Mouse (Mus musculus) intestine, embryonic 15.5 days (tissue): Measurements from ENCODE around the gene Brat1. TPM values are rescaled to one million over a fixed set of nuclear protein-coding genes. Genes with fewer than 3 reads are reported as not detected.

Experiments
- ATAC-seq: fragments of 200-750 bp; cut with Nextera tagmentation; 2 replicates; pipeline ENCODE4 v1.8.0; 2017; ENCODE audit warnings: moderate TSS enrichment, moderate library complexity
- H3K27ac ChIP-seq: fragments of 300-500 bp; sonication (generic); 2 replicates; pipeline ENCODE4 v1.5.1; 2015; ENCODE audit warnings: mild to moderate bottlenecking, inconsistent platforms
- H3K27me3 ChIP-seq: fragments of 300-500 bp; sonication (generic); replicated peaks from 2 replicates; pipeline ENCODE4 v1.6.1; 2015; ENCODE audit warnings: inconsistent platforms
- H3K36me3 ChIP-seq: fragments of 300-500 bp; sonication (generic); 2 replicates; pipeline ENCODE4 v1.6.1; 2015; ENCODE audit warnings: inconsistent platforms
- H3K4me1 ChIP-seq: fragments of 300-500 bp; sonication (generic); replicated peaks from 2 replicates; pipeline ENCODE4 v1.6.1; 2015; ENCODE audit warnings: inconsistent platforms
- H3K4me2 ChIP-seq: fragments of 300-500 bp; sonication (generic); replicated peaks from 2 replicates; pipeline ENCODE4 v1.6.1; 2015; ENCODE audit warnings: mild to moderate bottlenecking, inconsistent platforms
- H3K4me3 ChIP-seq: fragments of 300-500 bp; sonication (generic); replicated peaks from 2 replicates; pipeline ENCODE4 v1.5.1; 2015; ENCODE audit warnings: inconsistent platforms
- H3K9ac ChIP-seq: fragments of 300-500 bp; sonication (generic); 2 replicates; pipeline ENCODE4 v1.6.1; 2015; ENCODE audit warnings: inconsistent platforms
- H3K9me3 ChIP-seq: fragments of 300-500 bp; sonication (generic); 2 replicates; pipeline ENCODE4 v1.6.1; 2016; ENCODE audit warnings: inconsistent platforms
- WGBS: fragments of 180-500 bp; shearing (Covaris S2); methylation state at CpG from one replicate; pipeline ENCODE4 v1.1.7; 2015; 5-methylcytosine and 5-hydroxymethylcytosine counted together
- polyA plus RNA-seq: library from polyadenylated mRNA; unstranded; fragments of >200 nt; fragmentation: Nextera tagmentation; extraction: Ambion mirVana; gene quantifications from 2 replicates; pipeline ENCODE4 v1.2.1, GENCODE M21; 2015

Brat1 gene
- polyA plus RNA-seq, 1 experiment from 2014 or later: 18.9 TPM

- no peak overlapping the region for H3K9ac ChIP-seq
- H3K27ac ChIP-seq: no peak overlapping the region
- no peaks in the 10 kb centered on the region for H3K9me3 ChIP-seq
- no peak overlapping the region for H3K4me2 ChIP-seq
- peaks cover 21% of the 10 kb centered on the region for H3K27me3 ChIP-seq
- WGBS: 65% methylated on average over 3 of the region's 3 CpGs
- H3K4me1 ChIP-seq: peaks cover 14% of the 10 kb centered on the region
- H3K36me3 ChIP-seq: no peaks in the 10 kb centered on the region
- ATAC-seq: no peak
- H3K4me3 ChIP-seq: no peak overlapping the region
Measured at GRCm38 (mm10) chr5:140733336-140733735, 28.5 kb downstream of the Brat1 start.

GRCm38 (mm10) chr5:140735297-140735696 is 30.5 kb downstream of the Brat1 start:
- H3K9ac ChIP-seq: peak overlapping the region; percentile 29
- H3K27ac ChIP-seq: no peak overlapping the region
- peak; percentile 67 for ATAC-seq
- peak overlapping the region; percentile 34 for H3K4me3 ChIP-seq
- peak overlapping the region; percentile 84 for H3K4me2 ChIP-seq
- no peaks in the 10 kb centered on the region for H3K9me3 ChIP-seq
- H3K27me3 ChIP-seq: peaks cover 21% of the 10 kb centered on the region
- 1% methylated on average over 19 of the region's 22 CpGs for WGBS
- H3K36me3 ChIP-seq: no peaks in the 10 kb centered on the region
- peaks cover 14% of the 10 kb centered on the region for H3K4me1 ChIP-seq

DNA sequence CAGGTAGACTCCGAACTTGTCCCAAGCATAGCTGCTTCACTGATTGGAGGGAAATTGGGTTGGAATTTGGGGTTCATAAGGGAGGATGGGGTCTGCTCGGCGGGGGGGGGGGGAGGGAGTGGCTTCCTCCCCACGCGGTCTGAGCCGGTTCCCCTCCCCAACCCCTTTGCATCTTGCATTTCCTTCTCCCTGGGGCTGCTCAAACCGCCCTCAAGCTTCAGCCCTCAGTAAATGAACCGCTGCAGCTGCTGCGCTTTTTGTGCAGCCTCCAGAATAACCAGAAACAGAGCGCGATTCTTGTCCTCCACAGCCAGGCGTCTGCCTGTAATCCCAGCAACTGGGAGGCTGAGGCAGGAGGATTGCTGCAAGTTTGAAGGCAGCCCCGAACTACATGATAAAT is 31.4 kb downstream of the Brat1 start:
- no peak overlapping the region for H3K27ac ChIP-seq
- ATAC-seq: peak; percentile 21; the same call in 1 of the 2 replicates
- 0 out of 2 replicates have a peak overlapping the region, but pooled peaks have one; percentile 34 for H3K4me3 ChIP-seq

DNA sequence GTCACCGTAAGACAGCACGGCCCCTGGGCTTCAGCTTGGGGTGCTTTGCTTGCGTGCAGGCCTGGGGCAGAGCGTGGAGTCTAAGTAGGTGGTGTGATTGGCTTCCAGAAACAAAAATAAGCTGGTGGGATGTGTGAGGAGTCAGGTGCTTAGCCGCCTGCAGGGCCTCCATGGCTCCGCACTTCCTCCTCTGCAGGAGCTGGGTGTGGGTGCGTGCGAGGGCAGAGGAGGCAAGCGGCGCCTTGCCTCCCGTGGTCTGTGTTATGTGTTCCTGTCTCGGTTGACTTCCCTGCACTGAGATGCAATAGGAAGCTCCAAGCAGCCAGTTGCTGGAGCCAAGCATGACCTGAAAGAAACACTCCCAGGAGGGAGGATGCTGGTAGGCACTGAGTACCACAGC is 35.0 kb downstream of the Brat1 start:
- no peaks in the 10 kb centered on the region for H3K9me3 ChIP-seq

More for the DNA sequence above, 31.4 kb downstream of the Brat1 start:
- peak overlapping the region; percentile 84 for H3K4me2 ChIP-seq
- peaks cover 21% of the 10 kb centered on the region for H3K27me3 ChIP-seq
- H3K4me1 ChIP-seq: peaks cover 14% of the 10 kb centered on the region
- H3K9me3 ChIP-seq: no peaks in the 10 kb centered on the region
- WGBS: 20% methylated on average over 11 of the region's 13 CpGs
- no peak overlapping the region for H3K9ac ChIP-seq
- H3K36me3 ChIP-seq: no peaks in the 10 kb centered on the region

DNA sequence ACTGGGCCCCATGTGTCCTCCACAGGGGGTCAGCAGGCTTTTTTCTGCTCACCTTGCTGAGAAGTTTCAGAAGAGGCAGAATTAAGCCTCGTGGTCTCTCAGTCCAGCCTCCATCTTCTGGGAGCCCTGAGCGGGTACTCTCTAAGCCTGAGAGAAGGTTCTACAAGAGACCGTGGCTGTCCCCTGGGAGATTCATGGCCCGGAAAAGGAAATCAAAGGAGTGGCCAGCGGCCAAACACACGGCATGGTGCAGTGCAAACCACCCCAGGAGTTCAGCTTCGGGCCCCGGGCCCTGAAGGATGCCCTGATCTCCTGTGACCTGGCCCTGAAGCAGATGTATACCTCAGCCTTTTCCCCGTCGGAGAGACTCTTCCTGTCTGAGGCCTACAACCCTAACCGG is 36.2 kb downstream of the Brat1 start:
- WGBS: 74% methylated on average over 11 of the region's 11 CpGs
- Histone ChIP-seq H3K4me2 (no peak overlapping the region), H3K9me3 (no peaks in the 10 kb centered on the region), H3K9ac (no peak overlapping the region), H3K27ac (no peak overlapping the region), H3K4me1 (0 out of 2 replicates have a peak, but pooled peaks cover 4% of the 10 kb centered on the region), H3K36me3 (no peaks in the 10 kb centered on the region), H3K4me3 (no peak overlapping the region), H3K27me3 (peaks cover 14% of the 10 kb centered on the region)
- no peak for ATAC-seq

More for the DNA sequence above, 35.0 kb downstream of the Brat1 start:
- WGBS: 79% methylated on average over 12 of the region's 12 CpGs
- no peak overlapping the region for H3K27ac ChIP-seq
- H3K4me1 ChIP-seq: peaks cover 14% of the 10 kb centered on the region
- H3K4me2 ChIP-seq: no peak overlapping the region
- H3K9ac ChIP-seq: no peak overlapping the region
- H3K36me3 ChIP-seq: no peaks in the 10 kb centered on the region
- ATAC-seq: no peak
- no peak overlapping the region for H3K4me3 ChIP-seq
- peaks cover 21% of the 10 kb centered on the region for H3K27me3 ChIP-seq

DNA sequence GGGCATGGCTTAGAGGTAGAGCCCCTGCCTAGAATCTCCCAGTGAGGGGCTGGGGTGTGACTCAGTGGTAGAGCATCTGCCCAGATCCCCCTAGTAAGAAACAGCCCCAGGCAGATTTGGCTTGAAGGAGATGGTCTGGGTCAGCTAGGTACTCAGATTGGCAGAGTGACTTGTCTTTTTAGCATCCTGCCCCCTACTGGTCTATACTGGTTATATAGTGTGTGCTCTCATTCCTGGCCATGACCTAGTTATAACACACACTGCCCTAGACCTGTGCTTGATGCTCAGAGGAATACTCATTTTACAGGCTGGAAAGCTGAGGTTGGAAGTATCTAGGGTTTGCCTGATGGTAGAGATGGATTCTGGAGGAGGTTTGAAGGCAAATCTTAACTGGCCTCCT is 37.1 kb downstream of the Brat1 start:
- Histone ChIP-seq H3K4me1 (0 out of 2 replicates have a peak, but pooled peaks cover 4% of the 10 kb centered on the region), H3K4me3 (no peak overlapping the region), H3K9me3 (no peaks in the 10 kb centered on the region), H3K27ac (no peak overlapping the region), H3K36me3 (no peaks in the 10 kb centered on the region), H3K27me3 (peaks cover 6% of the 10 kb centered on the region; the same call in 1 of the 2 replicates), H3K9ac (no peak overlapping the region), H3K4me2 (no peak overlapping the region)
- ATAC-seq: no peak

DNA sequence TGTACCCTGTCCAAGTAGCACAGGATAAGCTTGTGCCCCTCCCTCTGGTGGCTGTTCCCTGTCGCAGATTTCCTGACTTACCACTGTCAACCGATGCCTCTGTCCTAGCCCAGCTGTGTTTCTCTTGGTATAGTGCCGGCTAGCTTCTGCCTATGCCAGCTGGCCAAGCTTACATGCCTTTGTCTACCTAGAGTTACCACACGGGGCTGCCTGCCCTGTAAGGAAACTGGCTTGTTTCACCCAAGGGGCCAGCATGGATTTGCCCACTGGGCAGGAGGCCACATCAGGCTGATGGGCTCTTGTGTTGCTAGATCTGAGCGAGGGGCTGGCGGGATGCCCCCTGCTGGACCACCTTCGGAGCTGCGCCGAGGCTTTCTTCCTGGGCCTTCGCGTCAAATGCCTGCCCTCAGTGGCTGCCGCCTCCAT is 38.9 kb downstream of the Brat1 start:
- H3K9me3 ChIP-seq: no peaks in the 10 kb centered on the region
- ATAC-seq: no peak
- H3K27ac ChIP-seq: no peak overlapping the region
- H3K36me3 ChIP-seq: no peaks in the 10 kb centered on the region
- no peaks in the 10 kb centered on the region for H3K27me3 ChIP-seq
- H3K4me2 ChIP-seq: no peak overlapping the region
- 33% methylated on average over 12 of the region's 12 CpGs for WGBS
- H3K9ac ChIP-seq: no peak overlapping the region
- H3K4me3 ChIP-seq: no peak overlapping the region
- H3K4me1 ChIP-seq: no peaks in the 10 kb centered on the region

GRCm38 (mm10) chr5:140748425-140748824 is 43.6 kb downstream of the Brat1 start:
- 74% methylated on average over 10 of the region's 10 CpGs for WGBS
- H3K4me1 ChIP-seq: no peaks in the 10 kb centered on the region; the same call in 1 of the 2 replicates
- ATAC-seq: no peak
- no peaks in the 10 kb centered on the region for H3K9me3 ChIP-seq
- H3K36me3 ChIP-seq: no peaks in the 10 kb centered on the region
- no peak overlapping the region for H3K9ac ChIP-seq
- no peak overlapping the region for H3K4me2 ChIP-seq
- H3K27me3 ChIP-seq: no peaks in the 10 kb centered on the region
- H3K4me3 ChIP-seq: no peak overlapping the region
- H3K27ac ChIP-seq: no peak overlapping the region

GRCm38 (mm10) chr5:140749062-140749875 is 44.5 kb downstream of the Brat1 start:
- no peaks in the 10 kb centered on the region for H3K9me3 ChIP-seq
- H3K27me3 ChIP-seq: no peaks in the 10 kb centered on the region
- H3K4me2 ChIP-seq: peak overlapping the region; percentile 53
- peak overlapping the region; percentile 24 for H3K4me3 ChIP-seq
- peak; percentile 87 for ATAC-seq
- H3K9ac ChIP-seq: no peak overlapping the region
- H3K27ac ChIP-seq: no peak overlapping the region
- H3K36me3 ChIP-seq: no peaks in the 10 kb centered on the region
- 16% methylated on average over 12 of the region's 12 CpGs for WGBS
- H3K4me1 ChIP-seq: no peaks in the 10 kb centered on the region; the same call in 1 of the 2 replicates

GRCm38 (mm10) chr5:140750925-140751324 is 46.1 kb downstream of the Brat1 start:
- no peak overlapping the region for H3K9ac ChIP-seq
- no peak overlapping the region for H3K4me2 ChIP-seq
- no peak for ATAC-seq
- no peak overlapping the region for H3K27ac ChIP-seq
- no peaks in the 10 kb centered on the region; the same call in 1 of the 2 replicates for H3K4me1 ChIP-seq
- H3K36me3 ChIP-seq: no peaks in the 10 kb centered on the region
- 5% methylated on average over 1 of the region's 2 CpGs for WGBS
- no peaks in the 10 kb centered on the region for H3K27me3 ChIP-seq
- no peaks in the 10 kb centered on the region for H3K9me3 ChIP-seq
- H3K4me3 ChIP-seq: no peak overlapping the region

DNA sequence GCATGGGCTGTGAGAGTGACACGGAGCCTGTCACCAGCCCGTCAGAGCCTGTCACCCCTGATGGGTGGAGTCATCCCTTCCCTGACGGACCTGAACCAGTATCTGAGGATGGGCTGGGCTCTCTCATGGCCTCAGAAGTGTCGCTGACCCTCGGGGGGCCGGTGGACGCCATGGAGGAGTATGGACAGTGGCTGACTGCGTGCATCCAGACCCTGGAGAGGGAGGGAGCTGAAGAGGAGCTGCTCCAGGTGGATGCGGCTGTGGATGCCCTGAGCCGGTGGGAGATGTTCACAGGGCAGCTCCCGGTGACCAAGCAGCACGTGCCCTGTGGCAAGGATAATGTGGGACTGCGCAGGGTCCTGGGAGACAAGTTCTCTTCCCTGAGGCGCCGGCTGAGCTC is 47.2 kb downstream of the Brat1 start:
- Histone ChIP-seq H3K27ac (no peak overlapping the region), H3K4me2 (no peak overlapping the region), H3K9ac (no peak overlapping the region), H3K27me3 (no peaks in the 10 kb centered on the region), H3K4me1 (no peaks in the 10 kb centered on the region; the same call in 1 of the 2 replicates), H3K36me3 (no peaks in the 10 kb centered on the region), H3K9me3 (no peaks in the 10 kb centered on the region), H3K4me3 (no peak overlapping the region)
- ATAC-seq: no peak
- 90% methylated on average over 15 of the region's 15 CpGs for WGBS

DNA sequence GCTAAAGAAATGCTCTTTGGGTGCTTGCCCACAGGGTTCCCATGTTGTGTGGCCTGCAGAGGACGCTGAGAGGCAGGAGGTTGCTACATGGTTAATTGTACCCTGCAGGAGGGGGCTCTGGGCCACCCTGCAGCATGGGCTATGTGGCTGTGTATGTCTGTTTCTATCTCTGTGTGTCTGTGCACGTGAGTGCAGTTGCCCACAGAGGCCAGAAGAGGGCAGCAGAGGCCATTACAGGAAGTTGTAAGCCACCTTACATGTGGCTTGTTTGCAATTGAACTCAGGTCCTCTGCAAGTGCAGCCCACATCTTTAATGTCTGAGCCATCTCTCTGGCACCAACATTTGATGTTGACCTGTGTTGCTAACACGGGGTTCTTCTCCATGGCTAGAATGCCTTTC is 47.8 kb downstream of the Brat1 start:
- no peak overlapping the region for H3K27ac ChIP-seq
- H3K4me2 ChIP-seq: no peak overlapping the region
- H3K4me3 ChIP-seq: no peak overlapping the region
- WGBS: 94% methylated on average over 3 of the region's 3 CpGs
- no peak overlapping the region for H3K9ac ChIP-seq
- H3K36me3 ChIP-seq: no peaks in the 10 kb centered on the region
- H3K4me1 ChIP-seq: no peaks in the 10 kb centered on the region; the same call in 1 of the 2 replicates
- no peaks in the 10 kb centered on the region for H3K9me3 ChIP-seq
- H3K27me3 ChIP-seq: no peaks in the 10 kb centered on the region
- ATAC-seq: no peak

- Histone ChIP-seq H3K36me3 (no peaks in the 10 kb centered on the region), H3K9me3 (no peaks in the 10 kb centered on the region), H3K27me3 (no peaks in the 10 kb centered on the region), H3K9ac (no peak overlapping the region), H3K4me3 (no peak overlapping the region), H3K4me1 (no peaks in the 10 kb centered on the region; the same call in 1 of the 2 replicates), H3K4me2 (no peak overlapping the region), H3K27ac (no peak overlapping the region)
- no peak for ATAC-seq
- WGBS: 63% methylated on average over 5 of the region's 5 CpGs
Measured at GRCm38 (mm10) chr5:140753223-140753622, 48.4 kb downstream of the Brat1 start.
